Mouse (Mus musculus) myocyte (in vitro differentiated cells): ENCODE data around the gene Ifi35. TPM values are rescaled to one million over a fixed set of nuclear protein-coding genes. Genes with fewer than 3 reads are reported as not detected.
"Not testable (repeated sequence)": the region's sequence is repeated elsewhere in the genome, so short reads cannot be mapped to it uniquely, and the experiment has no call there.

Experiments used
- H3K27me3 ChIP-seq: one replicate; pipeline ENCODE4 v1.6.1; 2011; ENCODE audit not compliant: control insufficient read depth, insufficient read depth, insufficient read length
- H3K36me3 ChIP-seq: one replicate; pipeline ENCODE4 v1.6.1; 2011; ENCODE audit not compliant: control insufficient read depth, insufficient read depth
- H3K4me2 ChIP-seq: one replicate; pipeline ENCODE4 v1.6.1; 2011; ENCODE audit warnings: low read depth, control low read depth
- H3K4me3 ChIP-seq: one replicate; pipeline ENCODE4 v1.5.1; 2011; ENCODE audit warnings: mild to moderate bottlenecking, control low read depth, moderate library complexity
- H3K79me2 ChIP-seq: one replicate; pipeline ENCODE4 v1.6.1; 2011; ENCODE audit not compliant: control insufficient read depth, insufficient read depth
- H3ac ChIP-seq: one replicate; pipeline ENCODE4 v1.6.1; 2011; ENCODE audit not compliant: control insufficient read depth, insufficient read length
- CEBPB ChIP-seq: IDR thresholded peaks from 2 replicates; pipeline ENCODE4 v1.6.1; 2011; ENCODE audit warnings: mild to moderate bottlenecking, moderate library complexity; ENCODE audit not compliant: poor library complexity, insufficient read depth, severe bottlenecking
- E2F4 ChIP-seq: IDR thresholded peaks from one replicate; pipeline ENCODE4 v1.6.1; 2011; ENCODE audit warnings: mild to moderate bottlenecking, control low read depth, moderate library complexity; ENCODE audit not compliant: insufficient read depth
- MAX ChIP-seq: IDR thresholded peaks from one replicate; pipeline ENCODE4 v1.6.1; 2011; ENCODE audit warnings: low read depth, mild to moderate bottlenecking, control low read depth
- MYOD1 ChIP-seq, 3 experiments: IDR thresholded peaks; one replicate each; pipeline ENCODE4 v1.6.1; 2011; ENCODE audit warnings: control low read depth in 2 of 3, low read depth in 2 of 3, mild to moderate bottlenecking in 2 of 3, moderate library complexity in 1 of 3; ENCODE audit not compliant: insufficient read length in 2 of 3, control insufficient read depth in 1 of 3
- MYOG ChIP-seq, 3 experiments: IDR thresholded peaks; one replicate each; pipeline ENCODE4 v1.6.1; 2011; ENCODE audit warnings: control low read depth in 2 of 3, low read depth in 2 of 3, mild to moderate bottlenecking in 2 of 3; ENCODE audit not compliant: insufficient read length in 2 of 3, control insufficient read depth in 1 of 3, insufficient read depth in 1 of 3
- POLR2A ChIP-seq: IDR thresholded peaks from one replicate; pipeline ENCODE4 v1.6.1; 2011; ENCODE audit warnings: low read depth, mild to moderate bottlenecking, control low read depth, moderate library complexity; ENCODE audit not compliant: insufficient read length
- POLR2AphosphoS2 ChIP-seq: IDR thresholded peaks from one replicate; pipeline ENCODE4 v1.6.1; 2011; ENCODE audit warnings: low read depth, control low read depth; ENCODE audit not compliant: insufficient read length
- REST ChIP-seq: IDR thresholded peaks from one replicate; pipeline ENCODE4 v1.6.1; 2011; ENCODE audit warnings: mild to moderate bottlenecking, control low read depth, moderate library complexity; ENCODE audit not compliant: insufficient read depth, insufficient read length
- SRF ChIP-seq: IDR thresholded peaks from one replicate; pipeline ENCODE4 v1.6.1; 2011; ENCODE audit warnings: low read depth; ENCODE audit not compliant: control insufficient read depth, insufficient read length
- TCF12 ChIP-seq: IDR thresholded peaks from one replicate; pipeline ENCODE4 v1.6.1; 2011; ENCODE audit warnings: mild to moderate bottlenecking, control low read depth; ENCODE audit not compliant: poor library complexity, insufficient read depth, severe bottlenecking
- TCF3 ChIP-seq: IDR thresholded peaks from one replicate; pipeline ENCODE4 v1.6.1; 2011; ENCODE audit warnings: low read depth, control low read depth; ENCODE audit not compliant: insufficient read length
- USF1 ChIP-seq: IDR thresholded peaks from one replicate; pipeline ENCODE4 v1.6.1; 2011; ENCODE audit warnings: low read depth, mild to moderate bottlenecking, control low read depth, moderate library complexity
- polyA plus RNA-seq: library from polyadenylated mRNA; unstranded; fragments of >200 nt; fragmentation: generic; extraction: Trizol; gene quantifications from one replicate; pipeline ENCODE4 v1.2.1, GENCODE M21; 2012; ENCODE audit warnings: missing spikeins

Ifi35 gene
- polyA plus RNA-seq, 1 experiment: 24.8 TPM

DNA sequence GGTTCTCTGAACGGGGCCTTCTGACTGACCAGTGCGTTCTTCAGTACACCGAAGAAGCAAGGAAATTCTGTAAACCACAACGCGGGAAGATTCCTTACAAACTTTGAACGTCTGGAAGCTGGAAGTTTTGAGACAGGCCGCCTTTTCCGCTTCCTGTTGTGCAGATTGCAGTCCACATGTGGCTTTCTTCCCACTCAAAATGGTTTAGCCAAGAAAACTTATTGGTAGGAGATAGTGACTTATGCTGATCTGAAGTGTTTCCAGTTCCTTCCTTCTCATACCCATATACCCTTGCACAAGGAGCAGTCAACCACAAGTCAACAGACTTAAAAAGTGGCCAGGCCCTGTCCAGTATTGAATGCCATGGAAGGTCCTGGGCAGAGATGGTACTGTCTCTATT is 22.0 kb upstream of the Ifi35 start:
- H3K4me2 ChIP-seq: peak overlapping the region; percentile 98
- peaks cover 1% of the 10 kb centered on the region for H3K36me3 ChIP-seq
- H3K79me2 ChIP-seq: peaks cover 27% of the 10 kb centered on the region
- no peaks in the 10 kb centered on the region for H3K27me3 ChIP-seq
- TF ChIP-seq MYOG (IDR thresholded peaks at IDR 0.05; ENCODE audit: control insufficient read depth in 1 of 3, insufficient read depth in 1 of 3, insufficient read length in 2 of 3, low read depth in 2 of 3): no peak
- TF ChIP-seq TCF3: no peak
- no peak for TF ChIP-seq E2F4
- TF ChIP-seq POLR2A: no peak
- TF ChIP-seq SRF: no peak
- TF ChIP-seq MAX: no peak
- no peak for TF ChIP-seq TCF12
- no peak for TF ChIP-seq MYOD1 (IDR thresholded peaks at IDR 0.05; ENCODE audit: control insufficient read depth in 1 of 3, insufficient read length in 2 of 3, low read depth in 2 of 3)
- no peak for TF ChIP-seq POLR2AphosphoS2
- no peak for TF ChIP-seq USF1
- TF ChIP-seq REST: no peak
- no peak for TF ChIP-seq CEBPB
- H3ac ChIP-seq: no peak overlapping the region
- H3K4me3 ChIP-seq: peak overlapping the region; percentile 66

GRCm38 (mm10) chr11:101431327-101431726 is 16.9 kb upstream of the Ifi35 start:
- Histone ChIP-seq H3ac (no peak overlapping the region), H3K27me3 (no peaks in the 10 kb centered on the region), H3K4me3 (no peak overlapping the region), H3K79me2 (peaks cover 12% of the 10 kb centered on the region), H3K36me3 (peaks cover 4% of the 10 kb centered on the region), H3K4me2 (no peak overlapping the region)
- TF ChIP-seq MAX (no peak), POLR2AphosphoS2 (no peak), TCF3 (no peak), MYOD1 (IDR thresholded peaks at IDR 0.05; ENCODE audit: control insufficient read depth in 1 of 3, insufficient read length in 2 of 3, low read depth in 2 of 3) (no peak), POLR2A (no peak), USF1 (no peak), SRF (no peak), TCF12 (no peak), REST (no peak), CEBPB (no peak), E2F4 (no peak), MYOG (IDR thresholded peaks at IDR 0.05; ENCODE audit: control insufficient read depth in 1 of 3, insufficient read depth in 1 of 3, insufficient read length in 2 of 3, low read depth in 2 of 3) (no peak)

GRCm38 (mm10) chr11:101433396-101433795 is 14.8 kb upstream of the Ifi35 start:
- H3K4me2 ChIP-seq: no peak overlapping the region
- H3K27me3 ChIP-seq: no peaks in the 10 kb centered on the region
- TF ChIP-seq POLR2AphosphoS2 (no peak), MYOG (IDR thresholded peaks at IDR 0.05; ENCODE audit: control insufficient read depth in 1 of 3, insufficient read depth in 1 of 3, insufficient read length in 2 of 3, low read depth in 2 of 3) (no peak), TCF12 (no peak), POLR2A (no peak), MAX (no peak), SRF (no peak), REST (no peak), USF1 (no peak), TCF3 (no peak), E2F4 (no peak), CEBPB (no peak), MYOD1 (IDR thresholded peaks at IDR 0.05; ENCODE audit: control insufficient read depth in 1 of 3, insufficient read length in 2 of 3, low read depth in 2 of 3) (no peak)
- H3K79me2 ChIP-seq: no peaks in the 10 kb centered on the region
- peaks cover 4% of the 10 kb centered on the region for H3K36me3 ChIP-seq
- H3K4me3 ChIP-seq: no peak overlapping the region
- no peak overlapping the region for H3ac ChIP-seq

DNA sequence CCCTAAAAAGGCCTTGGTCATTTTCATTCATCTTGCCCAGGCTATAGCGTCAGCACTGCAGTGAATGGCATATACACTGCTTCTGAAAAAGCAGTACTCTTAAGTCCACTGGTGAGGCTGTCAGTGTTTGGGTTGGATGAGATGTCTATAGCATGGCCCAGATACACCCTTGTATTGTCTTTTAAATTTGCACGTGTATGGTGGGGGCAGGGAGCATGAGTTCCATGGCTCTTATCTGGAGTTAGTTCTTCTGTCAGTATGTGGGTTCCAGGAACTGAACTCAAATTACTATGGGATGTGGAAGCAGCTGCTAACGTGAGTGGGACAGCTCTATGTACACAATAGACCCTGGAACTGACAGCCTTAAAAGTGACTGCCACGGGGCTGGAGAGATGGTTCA is 12.4 kb upstream of the Ifi35 start:
- peaks cover 4% of the 10 kb centered on the region for H3K36me3 ChIP-seq
- TF ChIP-seq POLR2AphosphoS2 (no peak), E2F4 (no peak), MYOD1 (IDR thresholded peaks at IDR 0.05; ENCODE audit: control insufficient read depth in 1 of 3, insufficient read length in 2 of 3, low read depth in 2 of 3) (no peak), POLR2A (no peak), SRF (no peak), MAX (no peak), CEBPB (no peak), MYOG (IDR thresholded peaks at IDR 0.05; ENCODE audit: control insufficient read depth in 1 of 3, insufficient read depth in 1 of 3, insufficient read length in 2 of 3, low read depth in 2 of 3) (no peak), TCF3 (no peak), TCF12 (no peak), REST (no peak), USF1 (no peak)
- H3K27me3 ChIP-seq: no peaks in the 10 kb centered on the region
- no peaks in the 10 kb centered on the region for H3K79me2 ChIP-seq
- no peak overlapping the region for H3ac ChIP-seq
- no peak overlapping the region for H3K4me2 ChIP-seq
- no peak overlapping the region for H3K4me3 ChIP-seq

- no peaks in the 10 kb centered on the region for H3K27me3 ChIP-seq
- H3ac ChIP-seq: no peak overlapping the region
- no peaks in the 10 kb centered on the region for H3K79me2 ChIP-seq
- TF ChIP-seq REST (no peak), POLR2AphosphoS2 (no peak), MAX (no peak)
- H3K4me2 ChIP-seq: no peak overlapping the region
- H3K36me3 ChIP-seq: no peaks in the 10 kb centered on the region
- H3K4me3 ChIP-seq: no peak overlapping the region
Observed at GRCm38 (mm10) chr11:101436916-101437315, 11.3 kb upstream of the Ifi35 start.

GRCm38 (mm10) chr11:101438006-101438405 is 10.2 kb upstream of the Ifi35 start:
- H3K36me3 ChIP-seq, H3K79me2 ChIP-seq: not testable (repeated sequence)

DNA sequence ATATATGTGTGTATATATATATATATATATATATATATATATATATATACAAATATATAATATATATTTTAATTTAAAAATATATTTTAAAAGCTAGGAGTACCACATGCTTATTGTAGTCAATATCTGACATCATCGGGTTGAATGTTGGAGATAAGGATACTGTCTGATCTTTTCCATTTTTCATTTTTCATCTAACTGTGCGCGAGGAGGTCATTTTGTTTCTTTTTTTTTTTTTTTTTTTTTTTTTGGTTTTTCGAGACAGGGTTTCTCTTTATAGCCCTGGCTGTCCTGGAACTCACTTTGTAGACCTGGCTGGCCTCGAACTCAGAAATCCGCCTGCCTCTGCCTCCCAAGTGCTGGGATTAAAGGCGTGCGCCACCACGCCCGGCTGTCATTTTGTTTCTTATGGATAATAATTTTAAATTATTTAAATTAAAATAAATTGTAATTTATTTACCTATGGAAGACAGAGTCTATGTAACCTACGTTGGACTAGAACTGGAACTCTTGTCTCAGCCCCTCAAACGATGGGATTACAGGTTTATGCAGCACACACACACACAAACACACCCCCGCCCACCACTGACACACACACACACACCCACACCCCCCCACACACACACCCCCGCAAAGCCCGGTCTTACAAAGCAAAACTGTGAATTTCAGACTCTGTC is 6.6 kb upstream of the Ifi35 start:
- Histone ChIP-seq H3K79me2 (peaks cover 28% of the 10 kb centered on the region), H3ac (peak overlapping the region; percentile 7), H3K4me2 (peak overlapping the region; percentile 47), H3K36me3 (peaks cover 34% of the 10 kb centered on the region), H3K4me3 (peak overlapping the region; percentile 97)
- not testable (repeated sequence) for H3K27me3 ChIP-seq

More at GRCm38 (mm10) chr11:101438006-101438405, 10.2 kb upstream of the Ifi35 start:
- H3ac ChIP-seq, H3K4me2 ChIP-seq, H3K27me3 ChIP-seq, H3K4me3 ChIP-seq: not testable (repeated sequence)
